Mouse (Mus musculus) hindbrain, embryonic 12.5 days (tissue): Measurements from ENCODE around the gene Snx14. TPM values are rescaled to one million over a fixed set of nuclear protein-coding genes. Genes with fewer than 3 reads are reported as not detected.

Source experiments
- ATAC-seq: fragments of 200-750 bp; cut with Nextera tagmentation; 2 replicates; pipeline ENCODE4 v1.8.0; 2017; ENCODE audit warnings: moderate TSS enrichment; ENCODE audit not compliant: low FRiP score
- H3K27ac ChIP-seq: fragments of 300-500 bp; sonication (generic); 2 replicates; pipeline ENCODE4 v1.5.1; 2016; ENCODE audit warnings: mild to moderate bottlenecking
- H3K27me3 ChIP-seq: fragments of 300-500 bp; sonication (generic); 2 replicates; pipeline ENCODE4 v1.6.1; 2016; ENCODE audit warnings: mild to moderate bottlenecking
- H3K36me3 ChIP-seq: fragments of 300-500 bp; sonication (generic); 2 replicates; pipeline ENCODE4 v1.6.1; 2016; ENCODE audit warnings: mild to moderate bottlenecking
- H3K4me1 ChIP-seq: fragments of 300-500 bp; sonication (generic); 2 replicates; pipeline ENCODE4 v1.6.1; 2016
- H3K4me2 ChIP-seq: fragments of 300-500 bp; sonication (generic); replicated peaks from 2 replicates; pipeline ENCODE4 v1.6.1; 2016; ENCODE audit warnings: mild to moderate bottlenecking
- H3K4me3 ChIP-seq: fragments of 300-500 bp; sonication (generic); 2 replicates; pipeline ENCODE4 v1.5.1; 2016; ENCODE audit warnings: mild to moderate bottlenecking
- H3K9ac ChIP-seq: fragments of 300-500 bp; sonication (generic); 2 replicates; pipeline ENCODE4 v1.6.1; 2016; ENCODE audit warnings: mild to moderate bottlenecking, moderate library complexity
- H3K9me3 ChIP-seq: fragments of 300-500 bp; sonication (generic); replicated peaks from 2 replicates; pipeline ENCODE4 v1.6.1; 2016; ENCODE audit warnings: mild to moderate bottlenecking
- WGBS: fragments of 180-500 bp; shearing (Covaris S2); methylation state at CpG from one replicate; pipeline ENCODE4 v1.1.7; 2016; 5-methylcytosine and 5-hydroxymethylcytosine counted together
- polyA plus RNA-seq: library from polyadenylated mRNA; unstranded; fragments of >200 nt; fragmentation: Nextera tagmentation; extraction: Ambion mirVana; gene quantifications from 2 replicates; pipeline ENCODE4 v1.2.1, GENCODE M21; 2016

Gene Snx14
- polyA plus RNA-seq, 1 experiment from 2014 or later: 24.8 TPM

- no peaks in the 10 kb centered on the region for H3K27me3 ChIP-seq
- ATAC-seq: no peak
- 0 out of 2 replicates have a peak, but pooled peaks cover 4% of the 10 kb centered on the region for H3K4me1 ChIP-seq
- no peaks in the 10 kb centered on the region for H3K36me3 ChIP-seq
- no peak overlapping the region for H3K27ac ChIP-seq
- no peaks in the 10 kb centered on the region for H3K9me3 ChIP-seq
- H3K4me3 ChIP-seq: no peak overlapping the region
- WGBS: 91% methylated on average over 2 of the region's 2 CpGs
- no peak overlapping the region for H3K4me2 ChIP-seq
- no peak overlapping the region for H3K9ac ChIP-seq
These were observed 79.6 kb downstream of the Snx14 start for GRCm38 (mm10) chr9:88359140-88359539.

- no peaks in the 10 kb centered on the region for H3K27me3 ChIP-seq
- peaks cover 11% of the 10 kb centered on the region for H3K4me1 ChIP-seq
- no peak overlapping the region for H3K27ac ChIP-seq
- H3K4me2 ChIP-seq: no peak overlapping the region
- no peaks in the 10 kb centered on the region for H3K9me3 ChIP-seq
- no peak overlapping the region for H3K4me3 ChIP-seq
- H3K36me3 ChIP-seq: no peaks in the 10 kb centered on the region
- 57% methylated on average over 3 of the region's 3 CpGs for WGBS
- H3K9ac ChIP-seq: no peak overlapping the region
- ATAC-seq: no peak
These were observed 81.6 kb downstream of the Snx14 start for GRCm38 (mm10) chr9:88357173-88357572.

DNA sequence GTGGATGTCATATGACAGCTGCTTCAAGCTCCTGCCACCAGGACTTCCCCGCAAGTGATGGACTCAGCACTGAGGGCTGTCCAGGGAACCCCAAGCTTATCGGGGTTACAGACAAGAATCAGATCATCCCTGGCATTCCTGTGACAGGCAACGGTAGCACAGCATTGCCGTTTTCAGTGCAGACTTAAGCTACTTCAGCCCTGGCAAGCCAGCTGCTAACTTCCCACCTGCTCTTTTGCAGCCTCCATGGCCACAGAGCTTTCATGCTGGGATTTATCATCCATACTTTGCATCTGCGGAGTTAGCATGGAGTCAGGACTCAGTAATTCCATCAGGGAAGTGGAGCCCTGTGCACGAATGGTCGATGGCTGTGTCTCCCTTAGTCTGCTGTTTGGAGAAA lies 85.3 kb downstream of the Snx14 start:
- no peak for ATAC-seq
- Histone ChIP-seq H3K36me3 (no peaks in the 10 kb centered on the region), H3K4me2 (no peak overlapping the region), H3K4me1 (peaks cover 8% of the 10 kb centered on the region), H3K9ac (no peak overlapping the region), H3K27me3 (no peaks in the 10 kb centered on the region), H3K4me3 (no peak overlapping the region), H3K27ac (no peak overlapping the region), H3K9me3 (no peaks in the 10 kb centered on the region)
- 89% methylated on average over 7 of the region's 7 CpGs for WGBS

DNA sequence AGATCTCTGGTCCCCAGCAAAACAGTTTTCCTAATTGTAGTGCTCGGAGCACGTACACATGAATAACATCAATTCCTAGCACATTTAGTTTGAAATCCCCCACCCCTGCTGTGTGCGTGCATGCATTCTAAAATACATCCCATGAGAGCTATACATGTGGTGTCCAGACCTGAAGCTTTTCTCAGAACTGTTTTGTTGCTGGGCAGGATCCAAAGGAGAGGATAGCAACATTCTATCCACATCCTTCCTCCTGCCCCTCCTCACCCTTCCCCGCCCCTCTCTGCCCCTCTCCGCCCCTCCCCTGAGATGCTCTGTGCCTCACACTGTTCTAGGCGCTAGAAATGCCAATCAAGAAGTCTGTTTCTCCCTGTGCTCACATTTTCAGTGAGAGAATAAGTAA lies 86.0 kb downstream of the Snx14 start:
- H3K4me1 ChIP-seq: peaks cover 8% of the 10 kb centered on the region
- no peaks in the 10 kb centered on the region for H3K9me3 ChIP-seq
- no peak overlapping the region for H3K27ac ChIP-seq
- no peaks in the 10 kb centered on the region for H3K36me3 ChIP-seq
- ATAC-seq: 0 out of 2 replicates have a peak, but pooled peaks have one; percentile 50
- no peak overlapping the region for H3K4me3 ChIP-seq
- no peak overlapping the region for H3K9ac ChIP-seq
- WGBS: 50% methylated on average over 6 of the region's 6 CpGs
- no peaks in the 10 kb centered on the region for H3K27me3 ChIP-seq
- no peak overlapping the region for H3K4me2 ChIP-seq

DNA sequence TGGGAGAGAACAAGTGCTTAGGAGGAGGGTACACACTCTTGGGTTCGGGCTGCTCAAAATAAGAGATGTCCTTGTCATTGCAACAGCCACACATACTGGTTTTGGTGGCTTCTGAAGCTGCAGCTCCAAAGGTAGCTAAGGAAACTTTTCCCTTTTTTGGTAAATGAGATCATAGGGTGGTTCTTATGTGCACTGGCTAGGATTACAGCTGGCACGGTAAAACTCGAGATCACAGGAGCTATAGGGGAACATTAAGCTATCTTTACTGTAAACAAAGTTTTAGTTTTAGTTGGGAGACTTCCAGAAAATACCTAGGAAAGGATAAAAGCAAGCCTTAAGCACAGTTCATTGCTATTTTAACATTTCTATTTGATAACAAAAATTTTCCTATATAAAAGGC lies 87.6 kb downstream of the Snx14 start:
- 80% methylated on average over 3 of the region's 3 CpGs for WGBS
- ATAC-seq: no peak

DNA sequence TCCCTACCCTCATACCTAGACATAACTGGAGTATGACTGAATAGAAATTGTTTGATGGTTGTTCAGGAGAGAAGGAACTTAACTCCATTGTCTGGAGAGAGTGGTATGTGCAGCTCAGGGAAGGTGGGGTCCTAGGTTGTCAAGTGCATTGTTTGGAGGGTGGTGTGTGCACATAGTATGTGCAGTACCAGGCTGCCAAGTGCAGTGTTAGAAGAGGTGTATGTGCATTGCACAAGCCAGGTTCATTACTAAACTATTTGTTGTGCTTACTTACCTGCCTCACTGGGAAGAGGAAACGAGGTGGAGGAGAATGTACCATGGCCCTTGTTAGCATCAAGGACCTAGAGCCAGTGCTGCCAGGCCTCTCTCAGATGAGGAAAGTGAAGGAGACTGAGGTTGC lies 88.4 kb downstream of the Snx14 start:
- Histone ChIP-seq H3K9me3 (no peaks in the 10 kb centered on the region), H3K4me2 (no peak overlapping the region), H3K4me1 (peaks cover 8% of the 10 kb centered on the region), H3K27me3 (no peaks in the 10 kb centered on the region), H3K36me3 (no peaks in the 10 kb centered on the region), H3K4me3 (no peak overlapping the region), H3K9ac (no peak overlapping the region), H3K27ac (no peak overlapping the region)
- ATAC-seq: no peak
- 92% methylated on average over 1 of the region's 1 CpGs for WGBS

More for the DNA sequence above, 87.6 kb downstream of the Snx14 start:
- Histone ChIP-seq H3K4me3 (no peak overlapping the region), H3K9me3 (no peaks in the 10 kb centered on the region), H3K27ac (no peak overlapping the region), H3K4me2 (no peak overlapping the region), H3K4me1 (peaks cover 8% of the 10 kb centered on the region), H3K9ac (no peak overlapping the region), H3K27me3 (no peaks in the 10 kb centered on the region), H3K36me3 (no peaks in the 10 kb centered on the region)

- Histone ChIP-seq H3K4me1 (peaks cover 8% of the 10 kb centered on the region), H3K4me3 (no peak overlapping the region), H3K27me3 (no peaks in the 10 kb centered on the region), H3K27ac (no peak overlapping the region), H3K9ac (no peak overlapping the region), H3K9me3 (no peaks in the 10 kb centered on the region), H3K36me3 (no peaks in the 10 kb centered on the region), H3K4me2 (no peak overlapping the region)
- 91% methylated on average over 6 of the region's 6 CpGs for WGBS
- no peak for ATAC-seq
These were observed 90.1 kb downstream of the Snx14 start for GRCm38 (mm10) chr9:88348623-88349022.

DNA sequence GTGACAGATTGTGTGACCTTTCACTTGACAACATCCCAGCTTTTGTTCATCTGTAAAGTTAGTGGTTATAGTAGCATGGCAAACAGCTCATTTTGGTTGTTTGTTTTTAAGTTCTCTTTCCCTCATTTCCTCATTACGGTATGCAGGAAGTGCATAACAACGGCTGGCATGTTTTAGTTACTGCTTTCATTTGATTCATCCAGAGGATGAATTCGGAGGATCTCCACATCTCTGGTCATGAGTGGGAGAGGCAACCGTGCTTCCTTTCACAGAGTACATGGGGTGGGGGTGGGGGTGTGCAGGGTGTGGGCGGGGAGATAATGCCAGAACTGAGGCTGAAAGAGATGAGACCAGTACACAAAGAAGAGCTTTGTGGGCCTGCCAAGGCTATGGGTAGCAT lies 91.9 kb downstream of the Snx14 start:
- no peaks in the 10 kb centered on the region for H3K36me3 ChIP-seq
- no peaks in the 10 kb centered on the region for H3K9me3 ChIP-seq
- H3K27me3 ChIP-seq: no peaks in the 10 kb centered on the region
- no peak overlapping the region for H3K4me3 ChIP-seq
- WGBS: 67% methylated on average over 5 of the region's 5 CpGs
- ATAC-seq: no peak
- no peak overlapping the region for H3K27ac ChIP-seq
- H3K4me2 ChIP-seq: no peak overlapping the region
- H3K4me1 ChIP-seq: no peaks in the 10 kb centered on the region
- H3K9ac ChIP-seq: no peak overlapping the region

- no peak for ATAC-seq
- no peaks in the 10 kb centered on the region for H3K27me3 ChIP-seq
- no peak overlapping the region for H3K27ac ChIP-seq
- H3K36me3 ChIP-seq: no peaks in the 10 kb centered on the region
- H3K4me2 ChIP-seq: no peak overlapping the region
- no peak overlapping the region for H3K4me3 ChIP-seq
- 89% methylated on average over 2 of the region's 2 CpGs for WGBS
- no peaks in the 10 kb centered on the region for H3K9me3 ChIP-seq
- no peaks in the 10 kb centered on the region for H3K4me1 ChIP-seq
- H3K9ac ChIP-seq: no peak overlapping the region
These were observed 94.3 kb downstream of the Snx14 start for GRCm38 (mm10) chr9:88344424-88344823.

DNA sequence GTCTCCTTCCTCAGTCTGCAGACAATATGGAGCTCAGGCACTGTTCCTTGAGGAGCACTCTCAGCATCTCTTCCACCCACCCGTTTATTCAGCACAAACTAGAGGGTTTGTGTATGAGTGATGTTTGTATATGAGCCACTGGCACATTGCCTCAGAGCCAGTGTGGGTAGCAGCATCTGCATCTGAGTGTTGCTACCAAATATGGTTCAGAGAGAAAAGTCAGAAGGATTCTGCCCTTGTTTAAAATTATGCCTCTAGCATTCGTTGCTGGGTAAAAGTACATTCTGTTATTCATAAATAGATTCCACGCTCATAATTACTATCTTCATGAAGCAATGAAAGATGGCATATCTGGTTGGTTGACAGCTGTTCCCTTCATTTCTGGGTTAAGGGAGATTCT lies 96.1 kb downstream of the Snx14 start:
- no peak for ATAC-seq
- no peak overlapping the region for H3K4me2 ChIP-seq
- no peak overlapping the region for H3K4me3 ChIP-seq

DNA sequence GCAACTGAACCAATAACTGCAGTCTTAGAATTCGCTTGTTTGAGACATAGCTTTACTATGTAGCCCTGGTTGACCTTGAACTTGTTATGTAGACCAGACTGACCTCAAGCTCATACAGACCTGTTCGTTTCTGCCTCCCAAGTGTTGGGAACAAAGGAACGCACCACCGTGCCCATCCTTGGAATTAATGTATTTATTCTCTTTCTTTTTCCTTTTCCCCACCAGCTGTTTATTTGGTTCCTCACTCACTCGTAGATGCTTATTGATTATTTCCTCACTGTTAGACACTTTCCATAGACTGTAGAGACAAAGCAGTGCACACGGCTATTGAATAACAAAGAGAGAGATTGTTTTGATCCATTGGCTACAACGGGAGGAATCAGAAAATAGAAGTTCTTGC lies 96.5 kb downstream of the Snx14 start:
- Histone ChIP-seq H3K36me3 (no peaks in the 10 kb centered on the region), H3K4me3 (no peak overlapping the region), H3K4me2 (no peak overlapping the region), H3K9ac (no peak overlapping the region), H3K27me3 (peaks cover 2% of the 10 kb centered on the region; the same call in 1 of the 2 replicates), H3K9me3 (no peaks in the 10 kb centered on the region), H3K4me1 (no peaks in the 10 kb centered on the region), H3K27ac (no peak overlapping the region)
- WGBS: 47% methylated on average over 7 of the region's 7 CpGs
- no peak for ATAC-seq

More for the DNA sequence above, 96.1 kb downstream of the Snx14 start:
- no peaks in the 10 kb centered on the region for H3K27me3 ChIP-seq
- H3K36me3 ChIP-seq: no peaks in the 10 kb centered on the region
- no peak overlapping the region for H3K9ac ChIP-seq
- H3K9me3 ChIP-seq: no peaks in the 10 kb centered on the region
- WGBS: 72% methylated on average over 3 of the region's 3 CpGs
- no peak overlapping the region for H3K27ac ChIP-seq
- no peaks in the 10 kb centered on the region for H3K4me1 ChIP-seq

DNA sequence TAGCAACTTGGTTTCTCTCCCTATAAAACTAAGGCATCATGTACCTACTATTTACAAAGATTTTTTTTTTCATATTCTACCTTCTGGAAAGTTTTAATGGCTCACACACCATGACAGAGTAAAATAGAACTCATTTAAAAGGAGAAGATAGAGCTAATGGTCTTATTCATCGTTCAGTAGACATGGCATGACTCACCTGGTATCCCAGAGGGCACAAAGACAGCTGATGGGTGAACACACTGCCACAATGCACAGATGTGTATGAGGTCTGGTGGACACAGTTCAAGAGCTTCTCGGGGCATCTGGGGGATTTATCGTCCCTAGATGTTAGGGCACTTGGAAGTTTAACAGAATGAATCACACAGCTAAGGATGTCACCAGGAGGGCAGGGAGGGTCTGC lies 97.9 kb downstream of the Snx14 start:
- Histone ChIP-seq H3K4me2 (no peak overlapping the region), H3K4me1 (no peaks in the 10 kb centered on the region), H3K9ac (no peak overlapping the region), H3K27me3 (peaks cover 4% of the 10 kb centered on the region; the same call in 1 of the 2 replicates), H3K9me3 (no peaks in the 10 kb centered on the region), H3K27ac (no peak overlapping the region), H3K4me3 (no peak overlapping the region), H3K36me3 (no peaks in the 10 kb centered on the region)
- 86% methylated on average over 3 of the region's 3 CpGs for WGBS
- ATAC-seq: no peak

DNA sequence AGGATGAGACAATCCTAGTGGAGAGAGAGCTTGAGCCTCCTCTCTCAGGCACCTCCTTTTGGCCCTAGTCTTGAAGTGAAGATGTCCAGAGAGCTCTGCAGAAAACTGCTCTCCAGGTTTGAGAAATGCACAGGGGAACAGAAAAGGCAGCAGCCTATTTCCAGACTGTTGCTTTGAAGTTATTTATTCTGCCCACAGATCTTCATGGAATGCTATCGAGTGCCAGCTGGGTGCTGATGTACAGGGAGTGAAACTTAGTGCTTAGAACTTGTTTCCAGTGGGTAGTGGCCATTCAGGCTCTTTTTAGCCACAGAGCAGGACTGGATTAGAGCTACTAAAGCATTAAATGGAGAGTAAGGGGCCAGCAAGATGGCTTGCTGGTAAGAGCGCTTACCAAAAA lies 102.9 kb downstream of the Snx14 start:
- Histone ChIP-seq H3K27me3 (peaks cover 14% of the 10 kb centered on the region), H3K9ac (no peak overlapping the region), H3K4me1 (peaks cover 6% of the 10 kb centered on the region; the same call in 1 of the 2 replicates), H3K4me3 (no peak overlapping the region), H3K27ac (no peak overlapping the region), H3K4me2 (no peak overlapping the region), H3K36me3 (no peaks in the 10 kb centered on the region), H3K9me3 (no peaks in the 10 kb centered on the region)
- ATAC-seq: no peak
- 70% methylated on average over 1 of the region's 2 CpGs for WGBS
